Mouse (Mus musculus): ENCODE measurements at regions not wholly inside any gene's neighbourhood (a gene's known extent, or its start where the extent isn't known, plus 50 kb on each side); places are given as distances from the start of the nearest gene placed in this dataset.
"Not testable (repeated sequence)": the region's sequence is repeated elsewhere in the genome, so short reads cannot be mapped to it uniquely, and the experiment has no call there.

DNA sequence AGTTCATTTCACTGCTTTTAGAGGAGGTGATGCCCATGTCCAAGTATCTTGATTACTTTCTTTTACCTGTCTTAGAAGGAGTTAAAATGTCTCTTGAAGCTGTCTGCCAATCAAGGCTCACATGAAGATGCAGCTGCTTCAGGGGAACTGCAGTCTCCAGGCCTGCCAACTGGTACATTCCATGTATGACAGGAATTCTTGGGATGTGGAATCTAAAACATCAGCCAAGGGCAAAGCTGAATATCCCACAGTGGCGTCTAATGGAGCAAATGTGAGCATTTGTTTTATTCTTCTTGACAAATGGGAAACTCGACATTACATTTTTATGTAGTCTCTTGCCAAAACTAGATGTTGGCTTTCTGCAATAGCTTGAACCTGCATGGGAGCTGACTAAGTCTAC, 438.7 kb upstream of the Adamts5 start:
- DNase-seq: no peak

DNA sequence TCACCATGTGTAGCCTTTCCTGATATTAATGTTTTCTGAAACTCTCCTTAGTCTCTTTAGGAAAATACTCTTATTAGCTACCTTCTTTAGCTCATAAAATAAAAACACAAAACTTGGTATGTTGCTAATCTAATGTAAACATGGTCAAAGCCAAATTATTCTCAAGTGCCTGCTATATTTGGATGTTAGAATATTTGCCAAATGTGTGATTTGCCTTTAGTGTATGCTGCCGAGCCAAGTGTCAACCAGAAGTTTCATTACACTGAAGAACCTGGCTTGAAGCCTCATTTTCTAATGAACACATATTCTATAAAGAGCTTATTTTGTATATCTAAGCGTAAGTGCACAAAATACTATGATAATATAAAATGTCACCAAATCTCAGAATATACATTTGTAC, 423.8 kb upstream of the Adamts5 start:
- DNase-seq: no peak

DNA sequence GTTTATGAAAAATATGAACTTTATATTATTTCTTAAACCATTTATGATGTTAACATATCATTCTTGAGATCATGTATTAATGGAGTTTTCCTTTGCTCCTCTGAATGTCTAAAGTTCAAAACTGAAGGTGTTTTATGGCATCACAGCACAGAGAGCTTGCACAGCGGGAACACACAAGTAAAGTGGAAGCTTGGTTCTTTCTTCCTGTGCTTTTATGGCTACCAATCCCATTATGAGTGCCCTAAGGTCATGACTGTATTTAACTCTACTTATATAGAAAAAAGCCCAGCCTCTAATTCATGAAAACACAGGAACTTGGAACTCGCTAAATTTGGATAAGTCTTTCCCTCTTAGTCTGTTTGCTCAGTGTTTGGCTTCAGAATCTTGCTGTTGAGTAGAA, 417.3 kb upstream of the Adamts5 start:
- DNase-seq: no peak

DNA sequence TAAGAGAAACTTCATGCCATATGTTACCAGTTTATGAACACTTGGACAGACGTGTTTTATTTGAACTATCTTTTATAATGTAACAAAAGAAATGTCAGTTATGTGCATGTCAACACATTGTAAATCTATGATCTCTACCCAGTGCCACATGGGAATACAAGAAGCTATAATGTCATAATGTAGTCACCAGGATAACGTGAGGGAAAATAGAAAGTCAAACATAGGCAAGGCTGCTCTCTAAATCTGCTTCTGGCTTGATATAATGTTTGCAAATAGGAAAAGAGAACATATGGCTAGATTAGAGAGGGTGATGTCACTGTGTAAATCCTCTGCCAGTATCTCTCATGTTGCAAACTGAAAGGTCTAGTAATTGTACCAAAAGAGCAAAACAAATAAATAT, 408.1 kb upstream of the Adamts5 start:
- no peak for DNase-seq

DNA sequence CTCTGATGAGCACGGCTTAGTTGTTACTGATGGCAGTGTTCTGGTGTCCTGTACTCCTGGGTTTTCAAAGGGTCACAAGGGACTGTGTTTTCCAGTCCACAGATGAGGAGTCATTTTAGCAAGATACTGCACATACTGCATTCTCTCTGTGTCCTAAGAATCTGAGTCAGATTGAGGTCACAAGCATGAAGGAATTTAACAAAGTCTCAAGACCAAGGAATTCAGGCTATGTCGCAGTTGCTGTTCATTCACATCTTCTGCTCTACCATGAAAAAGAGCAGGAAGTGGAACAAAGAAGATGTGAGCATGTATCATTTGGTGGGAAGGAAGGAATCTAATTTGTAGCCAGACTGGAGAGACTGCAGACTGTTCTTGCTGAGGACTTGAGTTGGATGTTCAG, 402.2 kb upstream of the Adamts5 start:
- DNase-seq: no peak

DNA sequence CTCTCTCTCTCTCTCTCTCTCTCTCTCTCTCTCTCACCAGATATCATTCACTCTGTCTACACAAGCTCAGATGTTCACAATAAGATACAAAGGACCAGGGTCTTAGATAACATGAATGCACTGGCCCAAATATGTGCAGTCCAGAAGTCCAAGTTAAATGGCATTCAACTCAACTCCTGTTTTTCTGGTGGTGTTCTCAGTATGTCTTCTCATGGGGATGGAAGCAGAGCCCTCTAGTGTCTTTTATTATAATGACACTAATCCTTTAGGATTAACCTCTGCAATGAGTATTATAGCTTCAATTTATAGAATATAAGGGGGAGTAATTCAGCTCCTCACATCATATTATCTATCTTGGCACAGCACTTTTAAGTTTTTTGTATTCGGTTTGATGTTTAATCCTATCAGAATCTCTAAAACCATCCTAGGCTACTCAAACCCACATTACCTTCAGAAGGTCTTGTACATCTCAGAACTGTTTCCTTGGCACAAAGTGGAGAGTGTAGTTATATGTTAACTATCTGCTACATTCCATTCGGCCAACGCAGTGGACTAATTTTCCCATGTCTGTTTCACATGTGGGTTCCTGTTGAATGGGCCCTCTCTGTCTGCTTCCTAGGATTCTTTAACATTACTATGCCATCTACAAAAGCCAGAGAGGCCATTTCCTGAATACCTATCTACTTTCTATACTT, 401.0 kb upstream of the Adamts5 start:
- no peak for DNase-seq

DNA sequence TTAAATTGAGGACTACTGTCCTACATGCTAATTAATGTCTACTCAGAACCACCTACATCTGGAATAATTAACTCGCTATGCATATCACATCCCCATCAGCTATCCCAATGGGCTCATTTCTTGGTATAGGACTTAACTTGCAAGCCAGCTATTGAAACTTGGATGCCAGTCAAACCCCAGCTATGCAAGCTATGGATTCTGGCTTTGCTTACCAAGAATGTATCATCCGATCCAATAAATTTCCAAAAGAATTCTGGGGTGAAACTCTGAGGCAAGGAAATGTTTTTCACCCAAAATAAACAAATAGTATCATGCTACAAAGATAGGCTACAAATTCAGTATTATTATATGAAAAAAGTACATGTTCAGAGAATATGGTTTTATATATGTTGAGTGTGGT, 392.8 kb upstream of the Adamts5 start:
- no peak for DNase-seq

DNA sequence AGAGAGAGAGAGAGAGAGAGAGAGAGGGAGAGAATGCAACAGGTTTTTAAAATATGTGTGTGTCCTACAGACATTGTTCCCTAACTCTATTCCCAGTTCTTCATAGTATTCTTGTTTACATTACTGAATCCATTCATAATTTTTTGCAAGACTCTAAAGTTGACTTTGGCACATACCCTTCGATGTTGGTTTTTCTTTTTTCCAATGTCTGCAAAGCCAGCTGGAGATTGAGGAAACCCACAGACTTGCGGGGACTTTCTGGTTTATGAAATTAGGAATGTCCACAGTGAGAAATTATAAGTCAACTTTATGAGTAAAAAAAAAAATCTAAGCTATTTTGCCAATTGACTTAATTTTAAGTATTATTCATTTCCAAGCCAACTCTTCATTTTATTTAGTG, 379.7 kb upstream of the Adamts5 start:
- no peak for DNase-seq

DNA sequence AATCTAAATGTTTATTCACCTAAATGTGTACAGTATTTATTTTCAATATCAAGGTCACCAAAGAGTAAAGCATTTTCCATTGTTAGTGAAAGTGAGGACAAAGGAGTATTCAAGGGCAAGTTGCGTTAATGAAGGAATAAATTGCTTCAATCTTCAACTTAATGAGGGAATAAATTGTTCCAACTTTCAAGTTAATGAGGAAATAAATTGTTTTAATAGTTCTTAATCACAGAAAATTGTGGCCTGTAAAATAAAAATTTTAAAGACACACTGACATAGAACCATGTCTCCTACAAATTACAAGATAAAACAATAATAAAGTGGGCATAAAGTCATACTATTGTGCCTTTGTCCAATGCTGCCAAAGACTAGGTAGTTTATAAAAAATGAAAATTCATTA, 375.4 kb upstream of the Adamts5 start:
- no peak for DNase-seq

DNA sequence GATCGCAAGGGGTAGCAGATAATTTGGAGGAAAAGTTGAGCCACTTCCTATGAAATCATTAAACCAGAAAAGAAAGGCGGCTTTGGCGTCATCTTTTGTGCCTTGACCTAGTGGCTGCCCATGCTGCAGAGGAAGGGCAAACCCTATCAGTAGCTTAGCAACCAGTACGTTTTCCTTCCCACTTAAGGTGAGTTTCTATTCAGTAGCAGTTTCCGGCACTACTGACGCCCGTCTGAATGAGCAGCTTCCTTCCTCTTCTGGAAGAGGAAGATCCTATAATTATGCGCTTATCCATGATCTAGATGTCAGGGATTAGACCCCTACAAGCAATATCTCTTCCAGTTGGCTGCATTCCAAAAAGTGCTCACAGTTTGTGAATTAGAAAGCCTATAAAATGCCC, 360.0 kb upstream of the Adamts5 start:
- no peak for DNase-seq

DNA sequence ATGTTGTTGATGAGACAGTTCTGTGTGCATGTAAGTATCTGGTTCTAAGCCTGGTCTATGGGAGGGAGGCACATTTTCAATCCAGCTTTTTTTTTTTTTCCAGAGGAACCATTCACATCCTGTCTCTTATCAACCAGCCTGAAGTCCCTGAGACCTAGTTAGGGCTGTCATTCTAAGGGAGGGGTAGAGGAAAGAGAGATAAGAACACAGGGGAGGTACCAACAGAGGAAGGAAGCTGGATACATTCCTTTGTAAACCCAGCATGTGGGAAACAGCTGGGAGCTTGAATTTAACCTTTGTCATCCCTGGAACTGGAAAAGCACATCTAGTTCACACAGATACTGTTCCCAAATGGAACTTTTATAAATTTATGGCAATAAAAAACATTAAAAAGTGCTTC, 351.0 kb upstream of the Adamts5 start:
- no peak for DNase-seq

DNA sequence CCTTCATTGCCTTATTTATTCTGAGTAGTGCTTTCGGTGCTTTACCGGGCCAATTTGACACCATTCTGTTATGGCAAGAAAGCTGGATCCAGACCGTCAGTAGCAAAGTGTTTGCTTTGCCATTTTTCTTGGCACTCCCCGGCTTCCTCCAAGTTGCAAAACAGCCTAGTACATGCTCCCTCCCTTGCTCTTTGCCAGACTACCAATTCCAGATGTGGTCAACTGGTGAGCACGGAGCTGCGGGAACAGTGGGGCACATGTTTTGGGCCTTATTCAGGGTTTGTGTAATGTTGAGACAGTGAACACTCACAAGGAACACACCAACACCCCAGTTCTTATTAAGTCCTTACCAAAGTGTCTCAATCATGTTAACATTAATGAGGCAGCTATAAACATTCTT, 348.4 kb upstream of the Adamts5 start:
- DNase-seq: no peak

DNA sequence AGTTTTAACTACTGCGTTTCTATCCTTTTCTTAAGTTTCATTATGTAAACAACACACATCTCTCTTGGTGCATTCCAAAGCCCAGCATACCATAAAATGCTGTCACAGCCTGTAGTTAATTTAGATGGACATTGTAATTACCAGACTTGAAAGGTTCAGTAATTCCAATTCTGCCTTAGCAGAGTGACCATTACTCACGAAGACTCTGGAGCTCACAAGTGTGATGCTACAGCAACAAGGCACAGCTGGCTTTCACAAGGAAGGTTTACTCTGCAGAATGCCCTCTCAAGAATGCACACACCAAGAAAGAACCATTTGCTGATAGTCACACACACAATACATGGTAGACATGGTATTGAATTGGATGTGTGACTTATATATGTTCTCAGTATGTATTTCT, 342.6 kb upstream of the Adamts5 start:
- DNase-seq: no peak

DNA sequence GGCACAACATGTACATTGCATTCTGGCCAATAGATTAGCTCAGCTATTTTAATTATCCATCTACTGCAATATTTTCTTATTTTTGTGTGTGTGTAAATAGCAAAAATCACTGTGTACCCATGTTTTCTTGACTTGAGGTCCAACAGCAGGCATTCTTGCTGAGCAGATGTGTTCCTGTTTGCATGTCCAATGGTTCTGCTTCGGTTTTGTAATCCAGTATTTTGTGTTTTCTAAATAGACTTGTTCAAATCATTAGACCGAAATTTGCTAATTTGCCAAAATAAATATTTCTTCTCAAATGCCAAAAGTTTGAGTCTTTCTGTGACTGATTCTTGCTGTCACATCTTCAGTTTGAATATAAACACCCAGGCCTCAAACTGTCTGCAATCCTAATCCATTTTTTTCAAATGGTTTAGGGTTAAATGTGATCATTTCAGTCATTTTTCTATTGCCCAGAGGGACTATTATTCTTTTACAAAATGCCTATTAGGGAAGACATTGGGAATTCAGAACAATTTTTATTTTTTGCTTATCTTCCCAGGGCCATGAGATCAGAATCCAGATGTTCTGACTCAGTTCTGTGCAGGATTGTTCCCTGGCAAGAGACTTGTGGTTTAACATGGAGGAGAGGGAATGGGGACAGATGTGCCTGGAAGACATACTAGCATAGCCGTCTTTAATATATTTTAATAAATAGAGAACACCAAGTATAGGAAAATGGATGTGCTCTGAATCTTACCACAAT, 341.3 kb upstream of the Adamts5 start:
- no peak for DNase-seq

DNA sequence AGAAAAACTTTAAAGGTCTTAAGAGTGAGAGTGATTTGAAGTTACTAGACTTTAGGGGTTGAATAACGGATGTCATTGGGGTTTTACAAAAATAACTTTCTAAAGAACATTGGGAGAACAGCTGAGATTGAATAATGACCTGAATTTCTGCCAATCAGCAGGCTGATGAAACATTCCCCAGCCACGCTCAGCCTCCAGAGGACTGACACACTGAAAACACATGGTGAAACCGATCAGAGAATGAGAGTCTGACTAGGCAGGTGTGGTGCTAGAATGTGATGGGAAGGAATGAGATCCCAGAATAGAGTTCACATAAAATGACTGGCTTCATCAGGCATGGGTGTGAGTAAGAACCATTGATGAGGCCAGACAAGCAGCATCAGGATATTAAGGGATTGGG, 321.4 kb upstream of the Adamts5 start:
- no peak for DNase-seq

DNA sequence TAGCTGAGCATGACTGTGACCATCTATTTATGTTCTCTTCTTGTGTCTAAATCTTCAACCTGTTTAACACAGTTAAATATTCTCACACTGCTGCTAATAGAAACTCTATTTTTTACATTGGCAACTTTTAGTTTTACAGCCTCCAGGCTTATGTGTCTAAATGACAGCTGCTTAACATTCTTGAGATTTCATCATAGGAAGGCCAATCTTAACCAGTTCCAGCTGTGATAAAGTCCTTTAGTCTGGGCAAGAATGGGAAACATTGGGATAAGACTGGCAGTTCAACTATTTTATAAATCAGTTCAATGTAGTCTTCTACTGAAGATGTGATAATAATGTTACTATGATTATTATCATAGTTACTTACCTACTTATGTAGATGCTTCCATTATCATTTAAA, 308.9 kb upstream of the Adamts5 start:
- no peak for DNase-seq

DNA sequence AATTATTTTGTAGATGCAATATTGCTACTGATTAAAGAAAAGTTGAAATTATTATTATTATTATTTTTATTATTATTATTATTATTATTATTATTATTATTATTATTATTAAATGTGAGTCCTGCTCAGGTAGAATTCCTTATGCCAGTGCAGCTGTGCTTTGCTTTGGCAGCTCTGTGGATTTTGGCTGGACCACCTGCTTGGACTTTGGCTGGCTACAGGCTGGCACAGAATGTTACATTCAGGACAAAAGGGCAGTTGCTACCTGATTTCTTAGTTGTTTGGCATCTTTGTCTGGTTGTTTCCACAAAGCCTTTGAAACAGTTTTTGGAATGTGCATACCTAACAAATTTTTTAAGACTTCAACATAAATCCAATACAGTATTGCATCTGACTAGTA, 307.7 kb upstream of the Adamts5 start:
- no peak for DNase-seq

DNA sequence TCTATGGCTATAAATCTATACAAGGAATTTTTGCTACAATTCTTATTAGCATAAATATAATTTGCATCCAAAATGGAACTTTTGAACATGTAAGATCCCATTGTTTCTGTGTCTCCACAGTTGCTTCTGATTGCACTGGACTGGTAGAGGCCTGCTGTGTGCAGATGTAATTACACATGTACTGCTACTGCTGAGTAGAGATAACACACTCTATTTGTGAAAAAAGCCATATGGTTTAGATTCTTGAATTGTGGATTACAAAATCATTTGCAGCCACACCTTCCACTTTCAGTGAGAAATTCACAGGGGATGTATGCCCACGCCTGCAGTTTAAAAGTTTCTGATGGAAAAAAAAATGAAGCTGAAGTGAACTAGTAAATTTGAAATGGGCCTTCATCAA, 288.2 kb upstream of the Adamts5 start:
- DNase-seq: no peak

DNA sequence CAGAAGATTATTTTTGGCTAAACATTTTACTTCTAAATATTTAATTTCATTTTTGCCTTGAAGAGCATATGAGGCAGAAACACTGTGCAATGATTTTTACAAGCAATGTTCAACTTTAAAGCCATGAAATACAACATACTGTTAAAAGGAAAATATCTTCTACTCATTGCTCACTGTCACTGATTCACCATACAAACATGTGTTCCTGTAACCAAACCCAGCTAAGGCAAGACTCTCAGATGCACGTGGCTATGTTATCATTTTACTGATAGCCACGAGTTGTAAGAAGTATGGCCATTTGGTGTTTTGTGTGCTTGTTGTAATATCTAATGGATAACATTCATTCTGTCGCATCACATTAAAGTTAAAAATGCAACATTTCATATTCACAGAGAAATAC, 287.3 kb upstream of the Adamts5 start:
- DNase-seq: no peak

DNA sequence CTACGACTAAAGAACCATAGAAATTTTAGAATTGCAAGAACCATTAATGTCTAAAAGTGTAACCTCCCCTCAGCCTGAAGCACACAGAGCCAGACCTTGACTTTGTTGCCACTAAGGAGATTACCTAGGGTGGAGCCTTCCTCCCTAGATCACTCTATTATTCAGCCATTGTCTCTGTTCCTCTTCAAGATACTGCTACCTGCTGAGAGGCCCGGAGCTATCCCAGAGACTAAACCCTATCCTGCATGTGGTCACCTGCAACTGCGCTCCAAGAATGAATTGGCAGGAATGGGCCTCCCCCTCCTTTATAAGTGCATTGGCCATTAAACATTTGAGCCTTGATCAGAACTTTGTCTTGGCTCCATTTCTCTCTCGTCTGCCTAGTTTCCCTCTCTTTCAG, 286.0 kb upstream of the Adamts5 start:
- not testable (repeated sequence) for DNase-seq

DNA sequence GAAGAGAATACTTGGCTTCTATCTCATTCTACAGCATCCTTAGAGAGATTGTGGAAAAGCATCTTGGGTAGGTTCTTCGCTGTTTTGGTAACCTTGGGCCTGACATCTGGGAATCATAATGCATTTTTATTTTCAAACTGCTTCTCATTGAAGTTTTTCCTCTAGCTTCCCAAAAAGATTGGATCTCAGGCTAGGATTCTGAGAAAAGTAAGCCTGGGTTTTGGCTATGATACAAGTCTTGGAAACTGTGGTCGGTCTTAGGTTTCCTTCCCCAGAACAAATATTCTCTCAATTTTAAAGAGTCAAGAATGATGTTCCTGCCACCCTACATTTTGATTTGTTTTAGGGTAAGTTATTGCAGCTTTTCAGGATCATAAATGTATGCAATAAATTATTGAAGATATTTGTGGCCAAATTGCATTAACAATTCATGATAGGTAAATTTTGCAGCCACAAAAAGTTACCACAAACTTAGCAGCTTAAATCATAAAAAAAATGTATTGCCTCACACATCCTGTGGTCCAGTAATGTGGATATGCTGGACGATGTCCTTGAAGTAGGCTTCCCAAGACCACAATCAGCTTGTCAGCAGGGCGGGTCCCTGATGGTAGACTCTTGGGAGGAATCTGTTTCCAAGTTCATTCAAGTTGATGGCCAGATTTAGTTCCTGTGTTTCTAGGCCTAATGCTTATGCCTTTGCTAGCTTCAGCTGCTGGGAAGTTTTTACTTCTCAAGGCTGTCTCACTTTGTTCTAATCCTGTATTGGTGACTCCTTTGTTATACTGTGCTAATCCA, 257.6 kb upstream of the Adamts5 start:
- DNase-seq: no peak

DNA sequence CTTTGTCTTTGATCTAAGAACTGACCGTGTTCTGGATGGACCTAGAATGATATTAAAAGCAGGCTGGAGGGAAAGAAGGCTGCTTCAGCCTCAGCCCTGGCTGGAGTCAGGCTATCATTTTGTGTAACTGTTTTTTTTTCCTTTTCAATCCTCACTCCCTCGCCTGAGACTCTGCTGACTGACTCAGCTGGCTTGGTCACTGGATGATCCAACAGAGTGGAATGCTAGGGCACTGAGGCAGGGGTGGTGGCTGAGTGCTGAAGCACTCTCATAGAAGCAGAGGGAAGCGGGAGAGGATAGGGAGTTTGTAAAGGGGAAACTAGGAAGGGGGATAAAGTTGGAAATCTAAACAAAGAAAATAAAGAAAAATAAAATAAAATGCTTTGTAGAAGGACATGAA, 236.5 kb upstream of the Adamts5 start:
- no peak for DNase-seq

DNA sequence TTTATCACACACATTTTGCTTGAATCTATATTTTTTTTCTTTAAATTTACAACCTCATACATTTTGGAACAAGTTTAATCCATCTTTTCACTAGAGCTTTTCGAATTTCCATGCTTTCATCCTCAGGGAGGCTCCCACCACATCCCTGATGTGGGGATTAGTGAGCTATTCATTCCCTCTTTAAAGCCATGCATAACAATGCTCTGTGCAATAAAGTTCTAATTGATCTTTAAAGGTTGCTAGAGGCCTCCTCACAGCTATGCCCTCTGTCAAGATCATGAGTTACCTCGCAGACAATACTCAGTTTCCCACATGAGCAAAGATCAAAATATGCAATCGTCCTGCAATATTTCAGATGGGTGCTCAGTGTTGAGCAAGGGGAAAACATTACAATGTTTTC, 234.5 kb upstream of the Adamts5 start:
- no peak for DNase-seq

DNA sequence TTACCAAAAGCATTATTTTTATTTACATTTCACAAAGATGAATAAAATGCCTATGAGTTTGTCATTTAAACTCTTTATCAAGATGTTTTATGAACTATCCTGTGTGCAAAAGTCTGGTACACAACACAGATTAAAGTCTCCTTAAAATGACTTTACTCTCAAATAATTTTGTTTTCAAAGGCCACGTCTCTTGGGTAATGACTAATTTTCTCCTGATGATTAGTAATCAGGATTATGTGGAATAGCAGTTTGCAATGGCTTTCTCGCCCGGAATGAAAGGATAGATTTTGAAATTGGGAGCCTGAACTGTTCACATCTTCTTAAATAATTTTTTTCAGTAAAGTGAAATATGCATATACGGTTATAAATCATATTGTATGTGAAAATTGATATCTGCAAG, 225.8 kb upstream of the Adamts5 start:
- no peak for DNase-seq
